Mouse (Mus musculus) thymus, postnatal 36 days (tissue): ENCODE measurements at regions not wholly inside any gene's neighbourhood (a gene's known extent, or its start where the extent isn't known, plus 50 kb on each side); places are given as distances from the start of the nearest gene placed in this dataset.

Experiments
- DNase-seq, 2 experiments: peaks; one replicate each; pipeline ENCODE4 v3.0.0; 2022; ENCODE audit warnings: mixed read lengths in 2 of 2

DNA sequence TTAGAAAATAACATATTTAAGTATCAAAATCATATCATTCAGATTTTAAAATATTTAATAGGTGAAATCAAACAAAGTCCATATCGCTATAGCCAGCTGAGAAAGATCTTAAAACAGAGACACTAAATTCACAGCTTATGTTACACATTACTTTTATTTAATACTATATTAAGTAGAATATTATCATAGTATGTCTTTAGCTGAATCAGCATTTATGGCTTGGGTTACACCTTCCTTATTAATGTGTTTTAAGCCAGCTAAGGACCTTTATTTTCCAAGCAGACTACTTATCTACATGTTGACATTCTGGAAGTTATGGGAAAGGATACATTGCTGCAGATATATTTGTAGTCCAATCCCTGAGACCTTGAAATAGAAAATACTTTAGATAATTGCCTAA is 684.9 kb upstream of the Adgrl4 start:
- no peak for DNase-seq

GRCm38 (mm10) chr3:150759854-150760253 is 677.8 kb upstream of the Adgrl4 start:
- no peak for DNase-seq

DNA sequence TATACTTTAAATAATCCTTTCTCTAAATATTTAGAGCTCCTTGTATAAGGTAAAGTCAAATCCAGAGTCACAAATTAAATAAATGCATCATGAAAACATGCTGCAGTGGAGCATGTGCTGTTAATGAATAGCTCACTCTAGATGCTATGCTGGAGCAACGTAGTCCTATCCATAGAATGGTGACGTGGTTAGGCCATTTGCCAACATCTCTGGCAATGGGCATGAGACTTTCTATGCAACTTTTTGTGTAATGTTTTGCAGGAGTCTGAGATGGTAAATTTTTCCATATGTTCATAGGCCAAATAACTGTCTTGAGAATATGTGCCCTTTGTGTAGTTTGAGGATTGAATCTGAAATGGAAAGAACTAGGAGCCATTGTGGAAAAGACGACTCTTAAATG is 653.1 kb upstream of the Adgrl4 start:
- no peak for DNase-seq

DNA sequence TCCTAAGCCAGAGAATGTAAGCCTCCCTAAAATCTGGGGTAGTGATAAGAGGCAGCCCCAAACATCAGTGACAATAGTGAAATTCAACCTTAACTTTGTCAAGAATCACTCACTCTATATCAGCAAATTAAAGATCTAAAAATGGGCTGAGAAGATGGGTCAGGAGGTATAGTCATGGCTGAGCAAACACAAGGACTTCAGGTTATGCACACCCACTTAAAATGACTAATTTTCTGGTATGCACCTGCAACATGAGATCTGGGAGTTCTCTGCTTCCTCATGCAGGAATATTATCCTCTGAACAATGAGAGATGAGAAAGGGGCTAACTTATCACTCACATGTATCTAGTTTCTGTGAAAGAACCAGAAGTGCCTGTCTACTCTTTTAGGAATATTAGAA is 619.9 kb upstream of the Adgrl4 start:
- DNase-seq = no peak

- DNase-seq = no peak
These were observed 618.3 kb upstream of the Adgrl4 start for GRCm38 (mm10) chr3:150819369-150819768.

- DNase-seq = no peak
These were observed 617.6 kb upstream of the Adgrl4 start for GRCm38 (mm10) chr3:150820039-150820438.

DNA sequence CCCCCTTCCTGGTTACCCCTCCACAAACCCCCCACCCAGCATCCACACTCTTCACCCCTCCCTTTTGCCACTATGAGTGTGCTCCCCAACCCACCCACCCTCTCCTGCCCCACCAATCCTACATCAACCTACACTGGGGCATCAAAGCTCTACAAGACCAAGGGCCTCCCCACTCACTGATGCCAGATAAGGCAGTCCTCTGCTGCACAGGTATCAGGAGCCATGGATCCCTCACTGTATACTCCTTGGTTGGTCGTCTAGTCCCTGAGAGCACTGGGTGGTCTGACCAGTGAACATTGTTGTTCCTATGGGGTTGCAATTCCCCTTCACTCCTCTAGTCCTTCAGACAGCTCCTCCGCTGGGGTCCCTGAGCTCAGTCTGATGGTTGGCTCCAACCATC is 591.7 kb upstream of the Adgrl4 start:
- no peak for DNase-seq

GRCm38 (mm10) chr3:150852107-150852506 is 585.6 kb upstream of the Adgrl4 start:
- no peak for DNase-seq

- DNase-seq = no peak
These were observed 541.0 kb upstream of the Adgrl4 start for GRCm38 (mm10) chr3:150896668-150897067.

DNA sequence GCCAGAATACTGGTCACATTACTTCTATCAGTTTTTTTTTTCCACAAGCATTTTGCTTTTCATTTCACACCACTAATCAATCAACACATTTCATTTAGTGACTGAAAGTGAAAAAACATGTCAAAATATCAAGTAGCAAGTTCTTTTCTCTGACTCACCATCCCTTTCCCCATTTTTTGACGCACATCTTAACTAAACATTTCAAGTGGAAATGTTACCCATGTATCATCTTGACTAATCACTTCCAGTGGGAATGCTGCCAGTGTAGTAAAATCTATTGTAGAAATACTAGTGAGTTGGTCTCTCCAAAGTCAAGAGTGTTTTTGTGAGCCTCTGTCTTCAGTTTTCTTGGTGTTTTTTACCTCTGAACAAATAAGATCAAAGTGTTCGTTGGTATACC is 527.6 kb upstream of the Adgrl4 start:
- DNase-seq = no peak

- DNase-seq = no peak
These were observed 482.8 kb upstream of the Adgrl4 start for GRCm38 (mm10) chr3:150954897-150955296.

GRCm38 (mm10) chr3:150999652-151000051 is 438.0 kb upstream of the Adgrl4 start:
- DNase-seq = no peak

- no peak for DNase-seq
These were observed 437.5 kb upstream of the Adgrl4 start for GRCm38 (mm10) chr3:151000217-151000616.

DNA sequence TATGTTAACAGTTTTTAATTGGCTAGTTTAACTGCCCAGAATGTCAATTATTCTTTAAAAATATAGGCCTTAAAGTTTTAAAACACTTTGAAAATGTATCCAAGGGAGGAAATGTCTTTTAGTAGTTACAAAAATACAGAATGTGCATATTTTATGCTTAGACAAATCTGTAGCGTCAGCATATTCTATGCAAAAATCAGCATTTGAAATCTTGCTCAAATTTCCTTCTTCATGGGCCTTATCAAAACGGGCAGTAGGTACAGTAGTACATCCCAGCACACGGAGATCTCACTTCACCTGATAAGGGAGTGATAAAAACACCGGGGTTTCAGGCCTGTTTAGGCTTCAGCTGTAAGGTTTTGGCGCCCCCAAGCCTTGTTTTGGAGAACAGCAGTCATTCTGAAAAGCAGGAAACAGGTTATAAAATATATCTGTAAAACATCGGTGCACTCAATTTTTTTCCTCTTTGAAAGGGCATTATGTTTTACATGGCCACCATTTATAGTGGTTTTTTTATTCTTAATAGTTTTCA is 435.7 kb upstream of the Adgrl4 start:
- DNase-seq = no peak

DNA sequence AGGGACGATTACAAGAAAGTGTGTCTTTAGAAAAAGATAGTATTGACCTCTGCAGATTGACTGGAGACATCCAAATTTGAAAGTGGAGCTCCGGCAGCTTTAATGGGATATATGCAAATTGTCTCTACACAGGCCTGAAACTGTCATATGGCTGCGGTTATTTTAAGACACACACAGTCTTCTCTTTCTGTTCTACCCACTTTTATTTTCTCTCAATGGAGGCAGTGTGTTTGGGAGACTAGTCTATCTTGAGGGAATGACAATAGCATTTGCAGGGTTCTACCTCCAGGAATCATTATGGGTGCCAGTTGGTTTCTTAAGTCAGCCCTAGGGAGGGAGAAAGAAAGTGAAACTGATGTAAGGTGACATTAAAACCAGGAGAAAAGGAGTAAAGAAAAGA is 434.2 kb upstream of the Adgrl4 start:
- DNase-seq = no peak

DNA sequence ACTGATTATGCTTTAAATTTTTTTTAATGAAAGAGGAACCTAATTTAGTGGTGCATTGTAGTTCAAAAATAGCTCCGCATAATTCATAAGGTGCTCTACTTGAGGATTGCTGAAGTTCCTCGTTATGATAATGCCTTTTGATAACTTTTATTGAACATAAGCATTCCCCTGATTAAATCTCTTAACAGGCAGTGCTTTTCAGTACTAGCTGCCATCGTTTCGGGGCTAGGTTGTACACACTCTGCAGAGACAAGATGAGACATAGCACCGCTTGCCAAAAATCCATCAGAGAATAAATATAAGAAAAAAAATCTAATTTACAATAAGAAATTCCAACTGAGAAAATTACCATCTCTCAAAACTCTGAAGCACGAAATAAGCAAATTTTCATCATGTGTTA is 433.7 kb upstream of the Adgrl4 start:
- DNase-seq = no peak

GRCm38 (mm10) chr3:151020014-151020413 is 417.7 kb upstream of the Adgrl4 start:
- DNase-seq = no peak

DNA sequence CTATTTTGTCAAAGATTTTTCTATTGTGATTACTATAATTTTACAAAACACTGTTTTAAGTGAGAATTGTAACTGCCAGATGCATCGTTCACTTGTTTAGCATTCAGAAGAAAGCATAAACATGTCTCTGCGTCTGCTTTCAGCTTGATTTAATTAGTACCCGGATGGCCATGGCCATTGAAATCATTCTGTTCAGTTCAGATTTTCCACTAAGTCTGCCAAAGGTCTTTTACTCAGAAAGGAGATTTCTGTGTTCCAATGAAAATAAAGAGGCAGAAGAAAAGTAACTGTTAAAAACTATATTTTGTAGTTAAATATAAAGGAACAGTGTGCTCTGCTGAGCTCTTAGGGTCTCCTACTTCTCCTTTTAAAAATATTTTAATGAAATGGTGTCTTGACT is 380.2 kb upstream of the Adgrl4 start:
- DNase-seq = no peak

GRCm38 (mm10) chr3:151072322-151072721 is 365.4 kb upstream of the Adgrl4 start:
- no peak for DNase-seq

GRCm38 (mm10) chr3:151116831-151117230 is 320.9 kb upstream of the Adgrl4 start:
- no peak for DNase-seq

GRCm38 (mm10) chr3:151117583-151118041 is 320.1 kb upstream of the Adgrl4 start:
- DNase-seq = no peak

GRCm38 (mm10) chr3:151124131-151124530 is 313.6 kb upstream of the Adgrl4 start:
- DNase-seq = no peak

GRCm38 (mm10) chr3:151146889-151147288 is 290.8 kb upstream of the Adgrl4 start:
- no peak for DNase-seq

- DNase-seq = no peak
These were observed 284.3 kb upstream of the Adgrl4 start for GRCm38 (mm10) chr3:151153340-151153739.

DNA sequence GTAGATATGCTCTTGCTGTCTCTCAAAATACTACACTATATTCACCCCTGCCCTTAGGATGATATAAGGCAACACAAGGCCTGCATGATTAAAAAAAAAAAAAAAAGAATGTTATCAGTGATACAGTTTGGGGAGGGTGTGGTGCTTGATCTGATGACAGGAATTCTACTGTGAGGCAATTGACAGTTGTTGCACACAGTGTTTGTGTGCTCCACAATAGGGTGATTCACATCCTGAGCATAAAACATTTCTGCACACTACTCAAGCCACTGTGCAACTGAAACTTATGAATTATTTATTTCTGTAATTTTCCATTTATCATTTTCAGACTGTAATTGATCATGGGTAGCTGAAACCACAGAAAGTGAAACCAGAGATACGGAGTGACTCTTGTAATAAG is 277.2 kb upstream of the Adgrl4 start:
- DNase-seq = no peak

DNA sequence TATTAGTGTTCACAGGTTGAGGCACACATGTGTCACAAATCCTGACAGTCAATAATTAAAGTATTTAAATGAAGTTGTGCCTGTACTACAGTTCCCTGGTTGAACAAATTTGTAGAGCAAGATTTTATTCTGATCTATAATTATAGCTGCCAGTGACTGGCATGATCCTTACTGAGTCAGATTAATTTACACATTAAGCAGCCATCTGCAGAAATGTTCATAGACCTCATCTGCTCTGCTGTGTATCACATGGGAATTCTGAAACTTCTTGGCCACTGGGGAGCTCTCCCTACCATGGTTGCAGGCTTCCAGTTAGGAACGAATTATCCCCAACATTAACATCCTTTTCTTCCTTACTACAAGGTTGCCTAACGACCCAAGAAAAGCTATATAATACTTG is 255.6 kb upstream of the Adgrl4 start:
- DNase-seq = no peak
